Mouse (Mus musculus) macrophage (primary cell): ENCODE results near the gene Twnk. TPM values are rescaled to one million over a fixed set of nuclear protein-coding genes. Genes with fewer than 3 reads are reported as not detected.
A peak's percentile ranks its signal among the peaks of the same experiment; 100 is the strongest.

Experiments
- H3K27ac ChIP-seq: fragments of 350-480 bp; formaldehyde crosslinking; 2 replicates; pipeline ENCODE4 v1.9.0; 2021
- H3K36me3 ChIP-seq: fragments of 350-480 bp; formaldehyde crosslinking; 2 replicates; pipeline ENCODE4 v1.9.0; 2021; ENCODE audit errors: inconsistent target
- H3K4me3 ChIP-seq: fragments of 350-480 bp; formaldehyde crosslinking; 2 replicates; pipeline ENCODE4 v1.9.0; 2021; ENCODE audit errors: inconsistent target
- H3K79me2 ChIP-seq: fragments of 350-480 bp; formaldehyde crosslinking; 2 replicates; pipeline ENCODE4 v1.9.0; 2021; ENCODE audit errors: inconsistent target
- WGBS: methylation state at CpG from one replicate; pipeline ENCODE4 v1.1.7; 2026; ENCODE audit warnings: inconsistent platforms; ENCODE audit not compliant: missing documents; 5-methylcytosine and 5-hydroxymethylcytosine counted together
- polyA plus RNA-seq: library from polyadenylated mRNA; stranded (reverse); fragments of 250-400 nt; gene quantifications from 3 replicates; pipeline ENCODE4 v1.2.4, GENCODE M21; 2018; ENCODE audit warnings: inconsistent platforms

Gene Twnk
- polyA plus RNA-seq, 1 experiment from 2014 or later, result 3.0 TPM

DNA sequence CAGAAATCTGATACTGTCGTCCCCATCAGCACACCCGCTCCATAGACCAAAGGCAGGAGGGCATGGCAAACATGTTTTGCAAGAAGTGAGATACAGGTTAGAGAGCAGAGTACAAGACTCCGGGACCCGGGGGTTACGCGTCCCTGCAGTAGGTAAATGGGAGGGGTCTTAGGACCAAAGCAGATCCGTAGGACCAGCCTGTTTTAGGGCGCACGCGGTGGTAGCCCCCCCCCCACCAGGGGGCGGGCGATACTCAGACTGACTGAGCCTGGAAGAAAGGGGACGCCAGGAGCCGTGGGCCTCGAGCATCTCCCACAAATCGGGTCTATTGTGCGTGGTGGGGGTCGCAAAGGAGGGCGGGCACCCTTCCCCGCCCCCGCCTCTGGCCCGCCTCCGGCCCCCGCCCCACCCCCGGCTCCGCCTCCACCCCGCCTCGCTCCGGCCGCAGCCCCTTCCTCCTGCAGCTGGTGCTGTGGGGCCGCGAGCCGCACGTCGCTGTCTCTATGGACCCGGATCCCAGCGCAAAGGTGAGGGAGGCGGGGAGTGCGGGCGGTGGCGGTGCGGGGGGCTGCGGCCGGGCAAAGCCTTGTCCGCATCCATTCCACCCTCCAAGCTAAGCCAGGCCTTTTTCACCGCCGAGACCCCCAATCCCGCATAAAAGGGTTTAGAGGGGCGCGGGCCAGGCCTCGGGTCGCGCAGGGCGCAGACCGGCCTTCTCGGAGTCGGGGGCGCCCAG, 16.5 kb upstream of the Twnk start, which contains the start of gene Sema4g:
Gene Sema4g, plus strand, starts transcription at position 271 of the 736 bp plus-strand sequence.
- H3K36me3 ChIP-seq, result no peaks in the 10 kb centered on the region
- H3K4me3 ChIP-seq, result no peak within 1 kb of the TSS
- H3K79me2 ChIP-seq, result no peaks in the 10 kb centered on the region
- 5% methylated on average over 45 of the region's 58 CpGs for WGBS
- no peak within 1 kb of the TSS for H3K27ac ChIP-seq

DNA sequence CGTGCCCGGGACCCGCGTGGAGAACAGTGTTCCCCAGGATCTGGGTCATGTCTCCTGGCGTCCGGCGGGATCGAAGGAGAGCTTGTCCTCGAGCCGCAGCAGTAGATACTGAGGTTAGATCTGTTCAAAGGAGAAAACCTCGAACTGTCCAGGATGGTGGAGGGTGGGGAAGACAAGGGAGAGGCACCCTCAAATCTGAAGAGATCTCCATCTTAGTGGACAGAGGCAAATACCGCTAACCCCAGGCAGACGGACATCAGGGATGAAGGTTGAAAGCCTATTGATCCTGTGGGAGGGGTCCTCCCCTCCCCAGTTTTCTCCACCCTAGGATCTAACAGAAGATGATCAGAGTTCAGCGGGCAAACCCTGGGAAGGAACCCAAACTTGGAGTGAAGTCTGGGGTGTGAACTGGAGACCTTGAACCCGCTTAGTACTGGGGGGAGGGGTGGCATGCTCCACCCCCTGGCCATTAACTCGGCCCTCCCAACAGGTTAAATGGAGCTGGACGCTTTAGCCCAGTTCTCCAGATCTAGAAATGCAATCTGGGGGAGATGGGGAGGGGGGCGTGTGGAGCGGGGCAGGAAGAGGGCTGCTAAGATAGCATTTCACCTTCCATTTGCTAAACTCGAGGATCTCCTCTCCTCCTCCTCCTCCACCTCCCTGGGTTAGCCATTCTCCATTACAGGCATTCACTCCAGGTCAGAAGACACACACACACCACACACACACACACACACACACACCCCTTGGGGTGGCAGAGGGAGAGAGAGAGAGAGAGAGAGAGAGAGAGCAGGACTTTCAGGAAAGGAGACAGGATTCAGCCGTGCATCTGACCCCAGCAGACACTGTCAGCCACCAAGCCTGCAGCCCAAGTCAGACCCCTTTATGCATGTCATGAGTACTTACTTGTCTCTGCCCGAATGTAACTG, 15.6 kb upstream of the Twnk start:
- H3K27ac ChIP-seq, result no peak overlapping the region
- WGBS, result 43% methylated on average over 20 of the region's 22 CpGs
- no peaks in the 10 kb centered on the region for H3K36me3 ChIP-seq
- H3K4me3 ChIP-seq, result no peak overlapping the region
- no peaks in the 10 kb centered on the region for H3K79me2 ChIP-seq

DNA sequence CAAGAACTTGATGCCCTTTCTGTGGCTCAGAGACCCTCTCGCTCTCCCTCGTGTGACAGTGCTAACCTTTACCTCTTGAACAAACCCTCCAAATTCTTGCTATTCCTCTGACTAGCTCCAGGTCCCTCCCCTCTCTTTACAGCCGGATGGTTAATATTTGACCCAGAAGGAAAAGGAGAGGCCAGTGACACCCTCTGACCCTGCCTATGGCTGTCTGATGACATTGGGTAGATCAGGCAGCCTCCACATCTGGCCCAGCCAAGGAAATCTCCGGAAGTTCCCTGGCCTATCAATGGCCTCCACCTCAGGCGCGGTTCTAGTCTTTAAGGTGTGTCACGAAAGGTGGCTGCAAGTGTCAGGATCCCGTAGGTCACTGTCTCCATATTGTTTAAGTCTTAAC, 14.4 kb upstream of the Twnk start:
- H3K4me3 ChIP-seq, result no peak overlapping the region

GRCm38 (mm10) chr19:44992246-44992645, 13.2 kb upstream of the Twnk start:
- WGBS, result 34% methylated on average over 7 of the region's 7 CpGs
- H3K36me3 ChIP-seq, result no peaks in the 10 kb centered on the region
- no peaks in the 10 kb centered on the region for H3K79me2 ChIP-seq
- H3K27ac ChIP-seq, result no peak overlapping the region
- H3K4me3 ChIP-seq, result no peak overlapping the region

More for the DNA sequence above, 14.4 kb upstream of the Twnk start:
- Histone ChIP-seq H3K79me2 (no peaks in the 10 kb centered on the region), H3K27ac (no peak overlapping the region), H3K36me3 (no peaks in the 10 kb centered on the region)
- 94% methylated on average over 8 of the region's 8 CpGs for WGBS

DNA sequence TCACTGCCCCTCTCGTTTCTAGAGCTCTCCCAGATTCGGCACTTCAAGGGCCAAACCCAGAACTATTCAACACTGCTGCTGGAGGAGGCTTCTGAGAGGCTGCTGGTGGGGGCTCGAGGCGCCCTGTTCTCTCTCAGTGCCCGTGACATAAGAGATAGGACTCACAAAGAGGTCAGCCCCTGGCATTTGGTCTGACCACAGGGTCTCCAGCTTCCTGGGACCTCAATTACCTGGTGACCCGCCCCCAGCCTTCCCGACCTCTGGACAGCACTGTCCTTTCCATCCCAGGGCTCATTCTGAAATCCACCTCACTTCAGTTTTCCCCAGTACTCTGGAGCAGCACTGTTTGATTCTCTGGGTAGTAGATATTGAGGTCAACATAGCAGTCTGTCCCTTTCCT, 12.8 kb upstream of the Twnk start:
- H3K36me3 ChIP-seq, result no peaks in the 10 kb centered on the region
- 67% methylated on average over 7 of the region's 7 CpGs for WGBS
- H3K79me2 ChIP-seq, result no peaks in the 10 kb centered on the region
- H3K4me3 ChIP-seq, result no peak overlapping the region
- no peak overlapping the region for H3K27ac ChIP-seq

- H3K27ac ChIP-seq, result no peak overlapping the region
- no peak overlapping the region for H3K4me3 ChIP-seq
- 90% methylated on average over 11 of the region's 11 CpGs for WGBS
- no peaks in the 10 kb centered on the region for H3K79me2 ChIP-seq
- no peaks in the 10 kb centered on the region for H3K36me3 ChIP-seq
Measured at GRCm38 (mm10) chr19:44997786-44998185, 7.7 kb upstream of the Twnk start.

DNA sequence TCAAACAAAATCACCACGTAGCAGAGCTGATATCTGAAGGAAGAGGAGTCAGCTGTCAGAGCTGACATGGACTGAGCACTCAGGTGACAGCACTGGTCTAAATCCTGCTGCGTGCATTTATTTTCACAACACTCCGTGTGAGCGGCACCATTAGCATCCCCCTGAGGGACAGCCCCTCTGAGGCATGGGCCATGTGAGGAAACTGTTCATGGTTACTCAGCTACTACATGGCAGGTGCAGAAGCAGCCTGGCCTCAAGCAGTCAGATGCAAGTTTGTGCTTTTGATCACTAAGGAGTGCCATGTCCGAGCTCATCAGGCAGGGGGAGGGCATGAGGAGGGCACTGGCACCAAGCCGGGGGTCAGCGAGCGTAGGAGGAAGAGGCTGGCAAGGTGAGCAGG, 5.8 kb upstream of the Twnk start:
- no peak overlapping the region for H3K4me3 ChIP-seq
- WGBS, result 88% methylated on average over 8 of the region's 8 CpGs
- H3K36me3 ChIP-seq, result peaks cover 12% of the 10 kb centered on the region; the same call in 1 of the 2 replicates
- peaks cover 4% of the 10 kb centered on the region; the same call in 1 of the 2 replicates for H3K79me2 ChIP-seq
- H3K27ac ChIP-seq, result no peak overlapping the region

- Histone ChIP-seq H3K27ac (no peak overlapping the region), H3K79me2 (peaks cover 16% of the 10 kb centered on the region; the same call in 1 of the 2 replicates), H3K4me3 (no peak overlapping the region), H3K36me3 (peaks cover 17% of the 10 kb centered on the region; the same call in 1 of the 2 replicates)
- 92% methylated on average over 1 of the region's 3 CpGs for WGBS
Measured at GRCm38 (mm10) chr19:45002301-45002700, 3.2 kb upstream of the Twnk start.

DNA sequence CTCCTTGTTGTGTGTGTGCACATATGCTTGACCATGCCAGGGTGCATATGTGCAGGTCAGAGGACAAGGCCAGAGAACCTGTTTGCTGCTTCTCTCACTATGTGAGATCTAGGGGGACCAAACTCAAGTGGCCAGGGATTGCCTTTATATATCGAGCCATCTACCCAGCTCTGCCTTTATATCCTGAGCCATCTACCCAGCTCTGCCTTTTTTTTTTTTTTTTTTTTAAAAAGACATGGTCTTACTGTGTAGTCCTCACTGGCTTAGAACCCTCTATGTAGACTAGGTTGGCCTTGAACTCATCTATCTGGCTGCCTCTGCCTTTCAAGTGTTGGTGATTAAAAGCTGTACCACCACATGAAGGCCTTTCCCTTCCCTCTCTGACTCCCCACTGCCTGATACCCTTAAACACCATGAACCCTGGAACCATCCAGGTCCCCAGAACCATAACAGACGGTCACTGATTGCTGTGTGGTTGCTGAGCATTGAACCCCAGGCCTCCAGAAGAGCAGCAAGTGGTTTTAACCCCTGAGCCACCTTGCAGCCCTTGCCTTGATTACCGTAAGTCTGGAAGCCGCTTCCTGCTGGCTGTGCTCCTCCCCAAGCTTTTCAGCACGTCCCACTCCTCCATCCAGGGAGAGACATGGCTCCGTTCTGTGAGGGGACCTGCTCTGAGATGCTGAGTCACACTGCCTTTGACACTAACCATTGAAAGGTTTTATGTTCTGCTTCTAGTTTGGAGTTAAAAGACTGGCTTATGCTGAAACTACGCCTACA, 1.5 kb upstream of the Twnk start:
- Histone ChIP-seq H3K36me3 (peaks cover 17% of the 10 kb centered on the region; the same call in 1 of the 2 replicates), H3K27ac (no peak overlapping the region), H3K4me3 (no peak overlapping the region), H3K79me2 (peaks cover 18% of the 10 kb centered on the region; the same call in 1 of the 2 replicates)
- 96% methylated on average over 7 of the region's 7 CpGs for WGBS

- peak within 1 kb of the TSS; percentile 65 for H3K27ac ChIP-seq
- peak within 1 kb of the TSS; percentile 67 for H3K4me3 ChIP-seq
- peaks cover 18% of the 10 kb centered on the region; the same call in 1 of the 2 replicates for H3K79me2 ChIP-seq
- H3K36me3 ChIP-seq, result peaks cover 29% of the 10 kb centered on the region
- WGBS, result under 1% methylated on average over 77 of the region's 82 CpGs
Measured at GRCm38 (mm10) chr19:45005957-45006712, 672 bp downstream of the Twnk start, which contains the start of gene Mrpl43. Gene Mrpl43, minus strand, starts transcription at chr19:45006442.

GRCm38 (mm10) chr19:45007021-45007420, 1.6 kb downstream of the Twnk start:
- Histone ChIP-seq H3K79me2 (peaks cover 18% of the 10 kb centered on the region; the same call in 1 of the 2 replicates), H3K36me3 (peaks cover 36% of the 10 kb centered on the region), H3K27ac (peak overlapping the region; percentile 65), H3K4me3 (peak overlapping the region; percentile 67)
- 32% methylated on average over 16 of the region's 17 CpGs for WGBS

DNA sequence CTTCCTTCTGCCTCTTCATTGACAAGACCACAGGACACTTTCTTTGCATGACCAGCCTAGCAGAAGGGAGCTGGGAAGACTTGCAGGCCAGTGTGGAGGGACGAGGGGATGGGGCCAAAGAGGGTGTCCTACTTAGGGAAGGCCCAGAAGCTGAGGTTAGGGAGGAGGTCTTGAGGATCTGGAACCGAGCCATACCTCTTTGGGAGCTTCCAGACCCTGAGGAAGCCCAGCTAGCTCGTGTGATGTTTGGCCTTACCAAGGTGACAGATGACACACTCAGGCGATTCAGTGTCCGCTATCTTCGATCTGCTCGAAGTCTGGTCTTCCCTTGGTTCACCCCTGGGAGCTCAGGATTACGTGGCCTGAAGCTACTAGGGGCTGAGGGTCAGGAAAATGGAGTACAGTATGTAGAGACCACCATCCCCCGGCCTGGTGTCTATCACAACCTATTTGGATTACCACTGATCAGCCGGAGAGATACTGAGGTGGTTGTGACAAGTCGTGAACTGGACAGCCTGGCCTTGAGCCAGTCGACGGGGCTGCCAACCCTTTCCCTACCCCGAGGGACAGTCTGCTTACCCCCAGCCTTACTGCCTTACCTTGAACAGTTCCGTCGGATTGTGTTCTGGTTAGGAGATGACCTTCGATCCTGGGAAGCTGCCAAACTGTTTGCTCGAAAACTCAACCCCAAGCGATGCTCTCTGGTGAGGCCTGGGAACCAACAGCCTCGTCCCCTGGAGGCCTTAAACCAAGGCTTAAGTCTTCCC, 2.1 kb downstream of the Twnk start:
- peak overlapping the region; percentile 67; the same call in 1 of the 2 replicates for H3K4me3 ChIP-seq
- H3K27ac ChIP-seq, result no peak overlapping the region
- peaks cover 36% of the 10 kb centered on the region for H3K36me3 ChIP-seq
- peaks cover 18% of the 10 kb centered on the region; the same call in 1 of the 2 replicates for H3K79me2 ChIP-seq
- 90% methylated on average over 20 of the region's 20 CpGs for WGBS

DNA sequence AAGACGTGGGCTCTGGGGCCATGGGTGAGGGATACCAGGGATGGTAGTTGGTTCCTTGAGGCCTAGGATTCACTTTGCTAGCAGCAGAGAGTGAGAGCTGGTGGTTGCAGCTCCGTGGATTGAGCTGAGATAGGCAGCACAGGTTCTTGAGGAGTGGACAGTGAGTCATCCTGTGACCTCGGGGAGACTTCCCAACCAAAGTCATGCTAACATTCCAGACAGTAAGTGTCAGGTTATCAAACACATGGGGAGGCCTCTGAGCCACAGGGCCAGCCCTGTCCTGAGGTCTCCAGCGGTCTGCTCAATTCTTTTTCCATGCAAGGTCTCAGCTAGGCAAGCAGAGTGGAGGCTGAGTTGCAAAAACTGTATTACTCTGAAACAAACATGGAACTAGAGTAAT, 5.2 kb downstream of the Twnk start:
- WGBS, result 96% methylated on average over 4 of the region's 4 CpGs
- peaks cover 9% of the 10 kb centered on the region; the same call in 1 of the 2 replicates for H3K79me2 ChIP-seq
- H3K27ac ChIP-seq, result no peak overlapping the region
- peaks cover 19% of the 10 kb centered on the region for H3K36me3 ChIP-seq
- no peak overlapping the region for H3K4me3 ChIP-seq
